Mouse (Mus musculus) liver, embryonic 14.5 days (tissue): ENCODE measurements at regions not wholly inside any gene's neighbourhood (a gene's known extent, or its start where the extent isn't known, plus 50 kb on each side); places are given as distances from the start of the nearest gene placed in this dataset.

Experiments
- ATAC-seq: fragments of 200-750 bp; cut with Nextera tagmentation; 2 replicates; pipeline ENCODE4 v1.8.0; 2017; ENCODE audit warnings: moderate number of reproducible peaks, mild to moderate bottlenecking, moderate library complexity; ENCODE audit not compliant: insufficient read depth
- DNase-seq, 3 experiments: peaks; one replicate each; pipeline ENCODE4 v3.0.0-alpha.2; 2012 to 2013; ENCODE audit warnings: low read depth in 3 of 3, low spot score in 3 of 3
- H3K27ac ChIP-seq: fragments of 300-500 bp; sonication (generic); 2 replicates; pipeline ENCODE4 v1.5.1; 2014; ENCODE audit warnings: moderate library complexity, mild to moderate bottlenecking, control low read depth, inconsistent platforms
- H3K27me3 ChIP-seq: fragments of 300-500 bp; sonication (generic); 2 replicates; pipeline ENCODE4 v1.6.1; 2014; ENCODE audit warnings: mild to moderate bottlenecking, low read length, moderate library complexity; ENCODE audit not compliant: control insufficient read depth, insufficient read depth
- H3K36me3 ChIP-seq: fragments of 300-500 bp; sonication (generic); replicated peaks from 2 replicates; pipeline ENCODE4 v1.6.1; 2014; ENCODE audit warnings: low read depth; ENCODE audit not compliant: control insufficient read depth, insufficient read depth
- H3K4me1 ChIP-seq, 2 experiments: fragments of 200-500 bp in 1 of 2; fragments of 300-500 bp in 1 of 2; sonication (generic) in 1 of 2; replicated peaks; 2 replicates each; pipeline ENCODE4 v1.6.1; 2012 to 2014; ENCODE audit warnings: antibody characterized with exemption in 1 of 2, inconsistent platforms in 1 of 2, low read length in 1 of 2; ENCODE audit not compliant: control insufficient read depth in 2 of 2, insufficient read depth in 2 of 2
- H3K4me2 ChIP-seq: fragments of 300-500 bp; sonication (generic); 2 replicates; pipeline ENCODE4 v1.6.1; 2014; ENCODE audit warnings: low read depth, mild to moderate bottlenecking, control low read depth, moderate library complexity
- H3K4me3 ChIP-seq, 2 experiments: fragments of 200-500 bp in 1 of 2; fragments of 300-500 bp in 1 of 2; sonication (generic) in 1 of 2; 2 replicates each; pipeline ENCODE4 v1.5.1; 2012 to 2014; ENCODE audit warnings: low read depth in 2 of 2, low read length in 2 of 2, mild to moderate bottlenecking in 2 of 2, control low read depth in 1 of 2, inconsistent platforms in 1 of 2, moderate library complexity in 1 of 2; ENCODE audit not compliant: insufficient read depth in 1 of 2
- H3K9ac ChIP-seq: fragments of 300-500 bp; sonication (generic); replicated peaks from 2 replicates; pipeline ENCODE4 v1.6.1; 2014; ENCODE audit warnings: mild to moderate bottlenecking, control low read depth, moderate library complexity
- H3K9me3 ChIP-seq: fragments of 300-500 bp; sonication (generic); 2 replicates; pipeline ENCODE4 v1.6.1; 2016; ENCODE audit warnings: low read length, mixed read lengths; ENCODE audit not compliant: control insufficient read depth
- CTCF ChIP-seq: IDR thresholded peaks from 2 replicates; pipeline ENCODE4 v1.5.1; 2016; ENCODE audit warnings: antibody characterized with exemption, low read depth, control low read depth
- EP300 ChIP-seq: IDR thresholded peaks from 2 replicates; pipeline ENCODE4 v1.6.1; 2016; ENCODE audit warnings: antibody characterized with exemption, low read depth
- WGBS: fragments of 180-500 bp; shearing (Covaris S2); extraction: QIAGEN DNeasy Blood & Tissue Kit; methylation state at CpG from one replicate; pipeline ENCODE4 v1.1.7; 2014; ENCODE audit not compliant: insufficient replicate concordance; 5-methylcytosine and 5-hydroxymethylcytosine counted together

DNA sequence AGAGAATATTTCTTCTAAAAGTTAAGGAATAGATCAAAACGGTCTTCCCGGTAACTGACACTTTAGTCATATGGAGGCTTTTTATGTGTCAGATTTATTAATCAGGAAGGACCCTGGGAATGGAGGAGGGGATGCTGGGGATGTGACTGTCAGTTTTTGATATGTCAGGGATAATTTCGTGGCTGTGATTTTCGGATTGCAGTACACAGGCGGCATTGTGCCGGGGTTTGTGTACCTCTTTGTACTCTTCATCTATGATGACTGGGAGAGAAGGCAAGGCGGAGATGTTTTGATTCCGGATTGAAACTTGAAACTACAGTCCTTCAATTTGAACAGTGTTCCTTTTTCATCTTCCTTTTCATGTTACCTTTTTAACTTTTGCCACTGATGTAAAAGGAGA is 344.2 kb downstream of the Mdfic start:
- no peak overlapping the region for H3K4me3 ChIP-seq
- no peaks in the 10 kb centered on the region for H3K9me3 ChIP-seq
- no peaks in the 10 kb centered on the region for H3K36me3 ChIP-seq
- H3K27me3 ChIP-seq, result no peaks in the 10 kb centered on the region
- DNase-seq (no peak), ATAC-seq (no peak)
- no peak for TF ChIP-seq CTCF
- TF ChIP-seq EP300, result no peak
- H3K4me2 ChIP-seq, result no peak overlapping the region
- no peak overlapping the region for H3K9ac ChIP-seq
- H3K4me1 ChIP-seq, result no peaks in the 10 kb centered on the region
- no peak overlapping the region for H3K27ac ChIP-seq
- 74% methylated on average over 8 of the region's 8 CpGs for WGBS

DNA sequence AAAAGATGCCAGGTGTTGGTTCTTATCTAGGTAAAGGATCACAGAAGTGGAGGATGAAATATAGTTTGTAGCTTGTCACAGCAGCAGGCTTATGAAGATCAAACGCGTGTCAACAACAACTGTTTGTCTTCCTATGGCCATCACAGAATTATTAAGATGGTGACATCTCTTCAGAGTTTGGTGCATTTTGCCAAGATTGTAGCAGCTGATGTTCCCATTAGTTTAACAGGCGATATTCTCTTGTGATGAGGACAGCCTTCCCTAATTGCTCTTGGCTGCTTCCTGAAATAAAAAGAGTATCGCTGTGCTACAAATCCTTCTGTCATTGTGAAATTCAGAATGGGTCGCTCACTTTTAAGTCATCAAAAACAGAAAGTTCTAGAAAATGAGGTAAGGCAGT is 344.7 kb downstream of the Mdfic start:
- 85% methylated on average over 5 of the region's 5 CpGs for WGBS
- DNase-seq, result no peak
- ATAC-seq, result no peak

DNA sequence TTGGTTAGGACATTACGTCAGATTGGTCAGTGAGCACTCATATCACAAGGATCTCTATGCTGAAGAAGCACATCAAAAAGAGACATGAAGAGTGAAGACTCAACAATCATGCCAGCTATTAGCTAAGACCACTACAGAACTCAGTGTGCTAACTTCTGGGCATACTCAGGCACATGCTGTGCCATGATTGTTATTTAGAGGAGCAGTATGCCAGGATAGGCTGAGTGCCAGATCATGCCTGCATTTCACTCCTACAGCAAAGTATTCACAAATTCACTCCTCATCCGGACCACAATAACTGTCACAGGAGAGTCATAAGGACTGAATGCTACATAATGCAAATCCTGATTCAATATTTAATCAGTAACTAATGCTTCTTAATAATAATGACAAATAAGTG is 355.8 kb downstream of the Mdfic start:
- Histone ChIP-seq H3K9ac (no peak overlapping the region), H3K36me3 (no peaks in the 10 kb centered on the region), H3K4me2 (no peak overlapping the region), H3K9me3 (no peaks in the 10 kb centered on the region), H3K27ac (no peak overlapping the region), H3K4me1 (no peaks in the 10 kb centered on the region), H3K27me3 (no peaks in the 10 kb centered on the region), H3K4me3 (no peak overlapping the region)
- TF ChIP-seq CTCF (no peak), EP300 (no peak)
- ATAC-seq (no peak), DNase-seq (no peak)
- 62% methylated on average over 2 of the region's 2 CpGs for WGBS

More for the DNA sequence above, 344.7 kb downstream of the Mdfic start:
- no peak overlapping the region for H3K4me2 ChIP-seq
- H3K9me3 ChIP-seq, result no peaks in the 10 kb centered on the region
- H3K9ac ChIP-seq, result no peak overlapping the region
- no peaks in the 10 kb centered on the region for H3K36me3 ChIP-seq
- no peaks in the 10 kb centered on the region for H3K4me1 ChIP-seq
- no peaks in the 10 kb centered on the region for H3K27me3 ChIP-seq
- TF ChIP-seq EP300, result no peak
- TF ChIP-seq CTCF, result no peak
- no peak overlapping the region for H3K27ac ChIP-seq
- no peak overlapping the region for H3K4me3 ChIP-seq

DNA sequence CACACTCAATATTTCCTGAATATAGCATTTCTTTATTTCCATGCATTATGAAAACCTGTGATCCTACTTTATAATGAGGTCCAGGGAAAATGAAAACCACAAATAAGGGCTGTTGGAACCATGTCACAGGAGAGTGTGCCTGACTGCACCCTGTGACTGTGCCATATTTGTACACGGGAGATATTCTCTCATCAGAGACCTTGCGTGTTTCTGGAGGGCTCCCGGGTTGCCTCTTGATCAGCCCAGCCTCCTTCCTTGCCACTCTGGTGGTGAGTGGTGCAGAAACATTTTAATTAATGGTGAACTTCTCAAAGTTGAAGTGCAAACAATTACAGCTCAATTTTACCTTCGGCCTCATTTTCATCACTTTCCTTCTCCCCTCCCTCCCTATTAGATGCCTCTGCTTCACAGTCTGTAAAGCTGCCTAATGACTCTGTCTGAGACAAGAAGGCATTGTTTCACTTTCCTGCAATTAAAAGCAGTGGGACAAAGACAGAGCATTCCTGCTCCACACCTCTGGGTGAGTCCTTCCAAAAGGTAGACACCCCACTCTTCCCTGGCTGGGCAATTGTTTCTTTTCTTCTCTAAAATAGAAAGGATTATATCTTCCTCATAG is 356.8 kb downstream of the Mdfic start:
- H3K9me3 ChIP-seq, result no peaks in the 10 kb centered on the region

DNA sequence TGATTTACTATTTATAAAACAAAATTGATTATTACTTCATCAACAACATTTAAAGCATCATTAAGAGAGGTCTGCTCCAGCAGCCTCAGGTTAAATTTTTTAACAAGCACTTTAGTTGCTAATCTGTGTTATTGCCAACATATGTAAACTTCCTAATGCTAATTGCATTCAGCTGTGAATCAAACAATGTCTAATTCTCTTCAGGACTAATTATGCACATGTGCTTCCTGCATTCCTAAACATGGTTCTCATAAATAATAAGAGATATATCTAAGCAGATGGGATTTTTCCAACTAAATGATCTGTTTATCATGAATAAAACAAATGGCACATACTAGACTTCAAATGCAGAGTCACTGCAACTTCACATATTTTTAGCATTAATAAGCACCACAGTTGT is 357.5 kb downstream of the Mdfic start:
- Histone ChIP-seq H3K4me1 (no peaks in the 10 kb centered on the region), H3K9ac (no peak overlapping the region), H3K36me3 (no peaks in the 10 kb centered on the region), H3K4me2 (no peak overlapping the region), H3K27me3 (no peaks in the 10 kb centered on the region), H3K9me3 (no peaks in the 10 kb centered on the region), H3K27ac (no peak overlapping the region), H3K4me3 (no peak overlapping the region)
- no peak for DNase-seq
- no peak for ATAC-seq
- no peak for TF ChIP-seq CTCF
- no peak for TF ChIP-seq EP300

More for the DNA sequence above, 356.8 kb downstream of the Mdfic start:
- WGBS, result 62% methylated on average over 4 of the region's 4 CpGs
- no peak for TF ChIP-seq CTCF
- TF ChIP-seq EP300, result no peak
- H3K36me3 ChIP-seq, result no peaks in the 10 kb centered on the region
- H3K27ac ChIP-seq, result no peak overlapping the region
- ATAC-seq (no peak), DNase-seq (no peak)
- no peaks in the 10 kb centered on the region for H3K27me3 ChIP-seq
- H3K4me1 ChIP-seq, result no peaks in the 10 kb centered on the region
- no peak overlapping the region for H3K4me3 ChIP-seq
- no peak overlapping the region for H3K4me2 ChIP-seq
- H3K9ac ChIP-seq, result no peak overlapping the region
